ENCODE assay signal across 8 mouse cellular contexts in the genomic region with DNA sequence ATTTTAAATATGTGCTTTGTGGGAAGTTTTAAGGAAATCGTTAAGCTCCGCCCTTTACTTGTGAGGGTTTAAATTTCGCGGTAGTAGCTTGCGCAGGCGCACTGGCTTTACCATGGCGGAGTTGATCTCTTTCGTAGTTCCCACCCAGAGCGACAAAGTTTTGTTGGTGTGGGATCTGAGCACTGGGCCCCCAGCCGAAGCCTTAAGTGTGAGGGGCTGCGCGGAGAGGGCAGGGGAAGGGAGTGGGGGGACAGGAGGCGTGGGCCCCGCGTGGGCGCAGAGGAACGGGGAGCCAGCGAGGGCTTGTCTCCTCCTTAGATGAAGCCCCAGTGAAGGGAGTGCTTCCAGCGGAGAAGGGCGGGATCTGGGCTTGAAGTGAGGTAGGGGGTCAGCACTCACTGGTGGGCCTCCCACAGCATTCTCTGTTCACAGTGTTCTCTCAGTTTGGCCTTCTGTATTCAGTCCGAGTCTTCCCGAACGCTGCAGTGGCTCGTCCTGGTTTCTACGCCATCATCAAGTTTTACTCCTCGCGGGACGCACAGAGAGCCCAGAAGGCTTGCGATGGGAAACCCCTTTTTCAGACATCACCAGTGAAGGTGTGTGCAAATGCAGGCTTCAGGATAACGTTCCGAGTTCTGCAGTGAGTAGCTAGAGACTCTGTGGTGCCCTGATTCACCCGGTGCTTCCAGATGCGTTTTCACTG. TPM values are rescaled to one million over a fixed set of nuclear protein-coding genes. Genes with fewer than 3 reads are reported as not detected.
A peak's percentile ranks its signal among the peaks of the same experiment; 100 is the strongest.
DNase-seq lines count a peak whose midpoint lies in the region; ATAC-seq and TF ChIP-seq lines count a peak whose summit lies in the region.

No protein-coding gene starts in this region.

- WGBS in forebrain, embryonic 11.5 days = under 1% methylated on average over 33 of the region's 33 CpGs
- under 1% methylated on average over 33 of the region's 33 CpGs for WGBS in heart, embryonic 16.5 days
- under 1% methylated on average over 33 of the region's 33 CpGs for WGBS in liver, postnatal 0 days (ENCODE audit: insufficient replicate concordance)
- under 1% methylated on average over 33 of the region's 33 CpGs for WGBS in neural tube, embryonic 13.5 days

- peak; percentile 69 for ATAC-seq in forebrain, embryonic 11.5 days (replicated peaks; ENCODE audit: low FRiP score)
- peak; percentile 42; the same call in 1 of the 2 replicates for ATAC-seq in heart, embryonic 16.5 days (replicated peaks; ENCODE audit: extremely low read depth, insufficient read depth, low FRiP score)
- peak; percentile 52 for ATAC-seq in liver, postnatal 0 days
- 0 out of 2 replicates have a peak, but pooled peaks have one; percentile 9 for ATAC-seq in neural tube, embryonic 13.5 days (ENCODE audit: low read depth)

- H3K9ac ChIP-seq in ES-Bruce4 (ENCODE audit: low read depth, poor library complexity, severe bottlenecking) = peak overlapping the region; percentile 83
- H3K9ac ChIP-seq in forebrain, embryonic 11.5 days (ENCODE audit: low read length) = peak overlapping the region; percentile 85
- H3K9ac ChIP-seq in heart, embryonic 16.5 days (ENCODE audit: low read length) = peak overlapping the region; percentile 95
- H3K9ac ChIP-seq in liver, postnatal 0 days (replicated peaks) = peak overlapping the region; percentile 75
- H3K9ac ChIP-seq in neural tube, embryonic 13.5 days = peak overlapping the region; percentile 73

- H3K27ac ChIP-seq in ES-Bruce4 (ENCODE audit: insufficient read depth, low read length) = peak overlapping the region; percentile 98
- H3K27ac ChIP-seq in forebrain, embryonic 11.5 days (ENCODE audit: low read depth, low read length) = peak overlapping the region; percentile 97
- H3K27ac ChIP-seq in heart, embryonic 16.5 days (ENCODE audit: low read length) = peak overlapping the region; percentile 99
- peak overlapping the region; percentile 97 for H3K27ac ChIP-seq in liver, postnatal 0 days (ENCODE audit: low read depth)
- H3K27ac ChIP-seq in neural tube, embryonic 13.5 days (replicated peaks) = peak overlapping the region; percentile 90

- H3K4me1 ChIP-seq in ES-Bruce4 (ENCODE audit: control insufficient read depth, insufficient read depth, low read length) = no peaks in the 10 kb centered on the region
- H3K4me1 ChIP-seq in forebrain, embryonic 11.5 days (replicated peaks; ENCODE audit: control insufficient read depth, insufficient read depth, low read length) = peaks cover 4% of the 10 kb centered on the region; the same call in 1 of the 2 replicates
- H3K4me1 ChIP-seq in heart, embryonic 16.5 days (ENCODE audit: control insufficient read depth, insufficient read depth, low read length) = peaks cover 5% of the 10 kb centered on the region
- H3K4me1 ChIP-seq in liver, postnatal 0 days (ENCODE audit: insufficient read depth) = peaks cover 5% of the 10 kb centered on the region
- H3K4me1 ChIP-seq in neural tube, embryonic 13.5 days (replicated peaks) = peaks cover 19% of the 10 kb centered on the region

- no peak for TF ChIP-seq EP300 in ES-Bruce4 (IDR thresholded peaks at IDR 0.05; ENCODE audit: insufficient read depth, low read depth, low read length)
- no peak for TF ChIP-seq EP300 in liver, postnatal 0 days (IDR thresholded peaks at IDR 0.05; ENCODE audit: low read depth)

- H3K4me2 ChIP-seq in forebrain, embryonic 11.5 days (ENCODE audit: low read depth, low read length, severe bottlenecking) = peak overlapping the region; percentile 85
- peak overlapping the region; percentile 85 for H3K4me2 ChIP-seq in heart, embryonic 16.5 days (ENCODE audit: low read depth, low read length)
- peak overlapping the region; percentile 83 for H3K4me2 ChIP-seq in liver, postnatal 0 days (ENCODE audit: low read depth, low read length)
- peak overlapping the region; percentile 94 for H3K4me2 ChIP-seq in neural tube, embryonic 13.5 days

- H3K36me3 ChIP-seq in ES-Bruce4 (ENCODE audit: control insufficient read depth, insufficient read depth, low read length, poor library complexity, severe bottlenecking) = peaks cover 9% of the 10 kb centered on the region
- H3K36me3 ChIP-seq in forebrain, embryonic 11.5 days (ENCODE audit: control insufficient read depth, insufficient read depth, low read length) = no peaks in the 10 kb centered on the region
- peaks cover 5% of the 10 kb centered on the region; the same call in 1 of the 2 replicates for H3K36me3 ChIP-seq in heart, embryonic 16.5 days (ENCODE audit: control insufficient read depth, insufficient read depth)
- H3K36me3 ChIP-seq in liver, postnatal 0 days (replicated peaks; ENCODE audit: insufficient read depth, low read length) = no peaks in the 10 kb centered on the region
- peaks cover 2% of the 10 kb centered on the region; the same call in 1 of the 2 replicates for H3K36me3 ChIP-seq in neural tube, embryonic 13.5 days

- no peak for TF ChIP-seq CTCF in ES-Bruce4 (IDR thresholded peaks at IDR 0.05; ENCODE audit: low read depth, low read length)
- no peak for TF ChIP-seq CTCF in liver, postnatal 0 days (IDR thresholded peaks at IDR 0.05; ENCODE audit: low read depth)

- peaks cover 12% of the 10 kb centered on the region; the same call in 1 of the 2 replicates for H3K9me3 ChIP-seq in ES-Bruce4 (replicated peaks; ENCODE audit: control insufficient read depth, insufficient read depth, low read length, poor library complexity, severe bottlenecking)
- H3K9me3 ChIP-seq in forebrain, embryonic 11.5 days (ENCODE audit: control insufficient read depth, low read length) = no peaks in the 10 kb centered on the region
- no peaks in the 10 kb centered on the region for H3K9me3 ChIP-seq in heart, embryonic 16.5 days (replicated peaks; ENCODE audit: control insufficient read depth, low read length)
- H3K9me3 ChIP-seq in liver, postnatal 0 days (ENCODE audit: low read length) = no peaks in the 10 kb centered on the region
- H3K9me3 ChIP-seq in neural tube, embryonic 13.5 days = no peaks in the 10 kb centered on the region

- peak overlapping the region; percentile 72 for H3K4me3 ChIP-seq in ES-Bruce4 (ENCODE audit: low read depth, low read length)
- peak overlapping the region; percentile 50 for H3K4me3 ChIP-seq in forebrain, embryonic 11.5 days (ENCODE audit: low read depth, low read length)
- H3K4me3 ChIP-seq in heart, embryonic 16.5 days (ENCODE audit: low read length) = peak overlapping the region; percentile 71
- peak overlapping the region; percentile 63 for H3K4me3 ChIP-seq in liver, postnatal 0 days (ENCODE audit: low read depth, low read length)
- H3K4me3 ChIP-seq in neural tube, embryonic 13.5 days = peak overlapping the region; percentile 59

- no peaks in the 10 kb centered on the region for H3K27me3 ChIP-seq in ES-Bruce4 (ENCODE audit: control insufficient read depth, insufficient read depth, low read length, poor library complexity, severe bottlenecking)
- H3K27me3 ChIP-seq in forebrain, embryonic 11.5 days (ENCODE audit: control insufficient read depth, insufficient read depth, low read length) = no peaks in the 10 kb centered on the region
- no peaks in the 10 kb centered on the region for H3K27me3 ChIP-seq in heart, embryonic 16.5 days (ENCODE audit: control insufficient read depth, insufficient read depth, low read length)
- no peaks in the 10 kb centered on the region for H3K27me3 ChIP-seq in liver, postnatal 0 days (ENCODE audit: insufficient read depth, low read length)
- no peaks in the 10 kb centered on the region for H3K27me3 ChIP-seq in neural tube, embryonic 13.5 days

- TF ChIP-seq POLR2A in ES-Bruce4 (IDR thresholded peaks at IDR 0.05; ENCODE audit: insufficient read depth, low read length) = no peak

- peak; percentile 92 for DNase-seq in c-Kit-positive CD71-negative TER-119-negative erythroid progenitor cells, embryonic 14.5 days (ENCODE audit: low read depth)
- peak; percentile 95 for DNase-seq in forebrain, embryonic 11.5 days (ENCODE audit: low spot score)
- peak; percentile 83 to 92 for DNase-seq in kidney, postnatal 36 days
- peak; percentile 93 for DNase-seq in liver, postnatal 0 days
- DNase-seq in thymus, adult 18-20 months = peak; percentile 68 to 78

RNA-seq across cellular contexts. Expression of a gene that starts 1.0 kb away (rescaled TPM):
- 57.4 and 64.0 TPM in 2 replicates for polyA plus RNA-seq in ES-Bruce4 (2011; ENCODE audit: insufficient read depth, insufficient read length, low read depth, missing spikeins)
- 45.6 and 50.7 TPM in 2 replicates for polyA plus RNA-seq in forebrain, embryonic 11.5 days (2014; fragmentation: Nextera tagmentation; extraction: Ambion mirVana)
- polyA plus RNA-seq in heart, embryonic 16.5 days (2015; fragmentation: Nextera tagmentation; extraction: Ambion mirVana) = 48.5 and 53.1 TPM in 2 replicates
- 7.4 and 8.4 TPM in 2 replicates for polyA plus RNA-seq in liver, postnatal 0 days (2015; fragmentation: Nextera tagmentation; extraction: Ambion mirVana)
- 16.0 and 16.4 TPM in 2 replicates for polyA plus RNA-seq in neural tube, embryonic 13.5 days (2015; fragmentation: Nextera tagmentation; extraction: Ambion mirVana)

RNA-seq across cellular contexts. Expression of a gene that starts 29.0 kb away (rescaled TPM):
- polyA plus RNA-seq in ES-Bruce4 (2011; ENCODE audit: insufficient read depth, insufficient read length, low read depth, missing spikeins) = not detected in 2 replicates
- polyA plus RNA-seq in forebrain, embryonic 11.5 days (2014; fragmentation: Nextera tagmentation; extraction: Ambion mirVana) = 0.44 TPM in 1 of 2 replicates, not detected in the other
- not detected in 2 replicates for polyA plus RNA-seq in heart, embryonic 16.5 days (2015; fragmentation: Nextera tagmentation; extraction: Ambion mirVana)
- polyA plus RNA-seq in liver, postnatal 0 days (2015; fragmentation: Nextera tagmentation; extraction: Ambion mirVana) = not detected in 2 replicates
- polyA plus RNA-seq in neural tube, embryonic 13.5 days (2015; fragmentation: Nextera tagmentation; extraction: Ambion mirVana) = not detected in 2 replicates

RNA-seq across cellular contexts. Expression of a gene that starts 37.3 kb away (rescaled TPM):
- 5.1 and 5.3 TPM in 2 replicates for polyA plus RNA-seq in ES-Bruce4 (2011; ENCODE audit: insufficient read depth, insufficient read length, low read depth, missing spikeins)
- 8.0 and 10.6 TPM in 2 replicates for polyA plus RNA-seq in forebrain, embryonic 11.5 days (2014; fragmentation: Nextera tagmentation; extraction: Ambion mirVana)
- 6.4 and 7.8 TPM in 2 replicates for polyA plus RNA-seq in heart, embryonic 16.5 days (2015; fragmentation: Nextera tagmentation; extraction: Ambion mirVana)
- polyA plus RNA-seq in liver, postnatal 0 days (2015; fragmentation: Nextera tagmentation; extraction: Ambion mirVana) = 3.4 and 4.1 TPM in 2 replicates
- 18.1 and 19.8 TPM in 2 replicates for polyA plus RNA-seq in neural tube, embryonic 13.5 days (2015; fragmentation: Nextera tagmentation; extraction: Ambion mirVana)

RNA-seq across cellular contexts. Expression of a gene that starts 46.0 kb away (rescaled TPM):
- 5.8 and 9.2 TPM in 2 replicates for polyA plus RNA-seq in ES-Bruce4 (2011; ENCODE audit: insufficient read depth, insufficient read length, low read depth, missing spikeins)
- 3.0 and 3.3 TPM in 2 replicates for polyA plus RNA-seq in forebrain, embryonic 11.5 days (2014; fragmentation: Nextera tagmentation; extraction: Ambion mirVana)
- 3.5 and 4.3 TPM in 2 replicates for polyA plus RNA-seq in heart, embryonic 16.5 days (2015; fragmentation: Nextera tagmentation; extraction: Ambion mirVana)
- polyA plus RNA-seq in liver, postnatal 0 days (2015; fragmentation: Nextera tagmentation; extraction: Ambion mirVana) = 10.8 and 11.2 TPM in 2 replicates
- polyA plus RNA-seq in neural tube, embryonic 13.5 days (2015; fragmentation: Nextera tagmentation; extraction: Ambion mirVana) = 3.5 and 4.9 TPM in 2 replicates

Comparison
In these comparisons a context has a peak if more than half of its experiments do, and no peak if none do; other contexts are left out.
1. Peak in every context shown above with its lines: DNase-seq, ATAC-seq, H3K4me3 ChIP-seq and H3K27ac ChIP-seq.
2. ATAC-seq: peak in every context shown above with its lines; median percentile 69 in forebrain, embryonic 11.5 days; 52 in liver, postnatal 0 days; 42 in heart, embryonic 16.5 days; 9 in neural tube, embryonic 13.5 days.